Mouse (Mus musculus): Measurements from ENCODE around the gene Snrpe. TPM values are rescaled to one million over a fixed set of nuclear protein-coding genes. Genes with fewer than 3 reads are reported as not detected.

Snrpe gene
- polyA plus RNA-seq (2016; fragmentation: Nextera tagmentation; extraction: Ambion mirVana) = 840 and 861 TPM in 2 replicates

DNA sequence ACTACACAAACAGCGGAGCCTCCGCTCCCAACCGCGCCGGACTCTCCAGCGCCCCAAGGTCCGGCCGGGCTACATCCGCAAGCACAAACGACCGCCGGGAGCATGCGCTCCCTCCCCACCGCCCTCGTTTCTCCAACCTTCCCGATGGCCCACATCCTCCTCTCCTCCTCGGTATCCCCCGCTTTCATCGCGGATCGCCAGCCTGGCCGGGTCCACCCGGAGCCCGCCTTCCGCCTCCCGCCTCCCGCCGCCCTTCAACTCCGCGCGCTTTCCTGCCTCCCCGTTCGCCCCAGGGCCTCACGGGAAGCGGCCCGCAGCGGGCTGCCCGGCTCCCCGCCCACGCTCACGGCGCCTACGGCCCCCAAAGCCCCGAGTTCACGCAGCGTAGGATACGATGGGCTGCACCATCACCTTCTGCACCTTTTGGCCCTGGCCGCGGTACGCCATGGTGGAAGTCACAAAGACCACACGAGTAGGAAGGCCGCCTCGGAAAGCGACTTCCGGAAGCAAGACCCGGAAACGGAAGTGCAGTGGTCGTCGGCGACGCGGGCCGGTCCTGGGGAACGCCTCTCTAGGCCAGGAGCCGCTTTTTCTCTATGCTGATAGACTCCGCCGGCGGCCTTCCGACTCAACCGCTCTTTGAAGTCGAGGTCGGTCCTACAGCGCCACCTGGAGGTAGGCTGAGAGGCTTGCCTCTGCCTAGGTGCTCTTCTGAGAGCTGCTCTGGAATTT, at the start of gene Snrpe:
Gene Snrpe (minus strand): TSS at position 521 of the 732 bp plus-strand sequence.
- ATAC-seq (ENCODE audit: insufficient number of reproducible peaks, insufficient read depth, low FRiP score, low TSS enrichment, low read depth) = peak; percentile 97
- WGBS = under 1% methylated on average over 73 of the region's 73 CpGs
- H3K4me2 ChIP-seq = peak within 1 kb of the TSS; percentile 72
- peak within 1 kb of the TSS; percentile 94 for H3K27ac ChIP-seq
- no peaks in the 10 kb centered on the region for H3K9me3 ChIP-seq
- H3K4me3 ChIP-seq (replicated peaks) = peak within 1 kb of the TSS; percentile 91
- H3K36me3 ChIP-seq = peaks cover 52% of the 10 kb centered on the region
- peak within 1 kb of the TSS; percentile 96 for H3K9ac ChIP-seq (replicated peaks)
- H3K27me3 ChIP-seq = no peaks in the 10 kb centered on the region
- H3K4me1 ChIP-seq (replicated peaks) = peaks cover 10% of the 10 kb centered on the region; the same call in 1 of the 2 replicates

DNA sequence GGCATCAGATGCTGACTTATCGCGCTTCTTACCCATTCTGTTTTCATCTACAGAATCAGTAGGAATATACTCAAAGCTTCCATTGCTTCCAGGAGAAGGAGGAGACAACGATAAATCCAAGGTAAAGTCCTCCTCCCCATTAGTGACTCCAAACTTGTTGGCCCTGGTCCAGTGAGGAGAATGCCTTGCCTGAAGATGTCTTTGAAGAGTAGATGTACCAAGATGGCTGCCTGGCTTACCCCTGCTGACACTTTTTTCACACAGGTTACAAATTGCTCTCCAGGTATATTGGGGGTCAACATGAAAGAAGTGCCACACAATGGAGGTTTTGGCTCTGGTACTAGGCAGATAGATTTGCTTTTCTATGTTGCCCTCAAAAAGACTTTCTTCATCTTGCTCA, 48.8 kb upstream of the Snrpe start:
- Histone ChIP-seq H3K27me3 (no peaks in the 10 kb centered on the region), H3K9me3 (no peaks in the 10 kb centered on the region), H3K27ac (no peak overlapping the region), H3K4me2 (peak overlapping the region; percentile 79), H3K9ac (replicated peaks) (no peak overlapping the region), H3K36me3 (peaks cover 28% of the 10 kb centered on the region), H3K4me3 (replicated peaks) (no peak overlapping the region), H3K4me1 (replicated peaks) (peaks cover 40% of the 10 kb centered on the region)
- WGBS = 91% methylated on average over 3 of the region's 3 CpGs
- ATAC-seq (ENCODE audit: insufficient number of reproducible peaks, insufficient read depth, low FRiP score, low TSS enrichment, low read depth) = no peak

DNA sequence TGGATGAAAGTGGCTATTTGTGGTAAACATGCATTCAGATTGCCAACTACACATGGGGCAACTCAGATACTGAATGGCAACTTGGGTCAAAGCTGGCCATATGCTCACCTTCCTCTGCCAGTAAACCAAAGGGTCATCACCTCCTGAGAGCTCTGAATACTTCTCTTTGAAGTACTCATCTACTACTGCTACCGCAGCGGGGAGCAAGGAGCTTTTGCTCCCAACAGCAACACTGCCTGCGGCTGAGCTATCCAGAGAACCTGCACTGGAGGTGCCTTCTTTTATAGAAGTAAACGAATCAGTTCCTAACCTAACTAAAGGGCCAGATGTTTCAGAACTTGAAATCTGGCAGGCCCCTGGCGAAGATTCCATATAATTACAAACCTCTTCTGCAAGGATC, 46.7 kb upstream of the Snrpe start:
- Histone ChIP-seq H3K27ac (no peak overlapping the region), H3K4me3 (replicated peaks) (no peak overlapping the region), H3K9ac (replicated peaks) (0 out of 2 replicates have a peak overlapping the region, but pooled peaks have one; percentile 12)

DNA sequence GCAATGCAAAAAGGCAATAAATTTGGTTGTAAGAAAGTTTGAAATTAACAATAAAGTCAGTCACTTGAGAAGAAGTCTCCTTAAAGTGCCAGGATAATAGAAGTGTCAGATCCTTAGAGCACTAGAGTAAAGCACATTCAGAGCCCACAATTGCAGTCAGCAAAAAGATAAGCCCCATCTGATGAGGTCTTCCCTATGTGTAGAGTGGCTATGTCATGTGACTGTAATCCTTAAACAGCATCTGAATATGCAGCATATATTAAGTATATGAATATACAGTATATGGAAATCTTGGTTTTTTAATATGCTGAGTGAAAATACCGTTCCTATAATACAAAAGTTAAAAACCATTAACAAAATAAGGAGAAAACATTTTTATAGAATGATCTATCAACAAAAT, 42.9 kb upstream of the Snrpe start:
- peaks cover 19% of the 10 kb centered on the region for H3K4me1 ChIP-seq (replicated peaks)
- no peak overlapping the region for H3K9ac ChIP-seq (replicated peaks)
- no peaks in the 10 kb centered on the region for H3K9me3 ChIP-seq
- 98% methylated on average over 1 of the region's 1 CpGs for WGBS
- ATAC-seq (ENCODE audit: insufficient number of reproducible peaks, insufficient read depth, low FRiP score, low TSS enrichment, low read depth) = no peak
- H3K27ac ChIP-seq = no peak overlapping the region
- peaks cover 49% of the 10 kb centered on the region for H3K36me3 ChIP-seq
- no peak overlapping the region for H3K4me2 ChIP-seq
- H3K27me3 ChIP-seq = no peaks in the 10 kb centered on the region
- no peak overlapping the region for H3K4me3 ChIP-seq (replicated peaks)

More for the DNA sequence above, 46.7 kb upstream of the Snrpe start:
- peaks cover 40% of the 10 kb centered on the region for H3K4me1 ChIP-seq (replicated peaks)
- no peaks in the 10 kb centered on the region for H3K9me3 ChIP-seq
- no peak for ATAC-seq (ENCODE audit: insufficient number of reproducible peaks, insufficient read depth, low FRiP score, low TSS enrichment, low read depth)
- H3K27me3 ChIP-seq = no peaks in the 10 kb centered on the region
- WGBS = 29% methylated on average over 5 of the region's 5 CpGs
- peak overlapping the region; percentile 22; the same call in 1 of the 2 replicates for H3K4me2 ChIP-seq
- H3K36me3 ChIP-seq = peaks cover 43% of the 10 kb centered on the region

DNA sequence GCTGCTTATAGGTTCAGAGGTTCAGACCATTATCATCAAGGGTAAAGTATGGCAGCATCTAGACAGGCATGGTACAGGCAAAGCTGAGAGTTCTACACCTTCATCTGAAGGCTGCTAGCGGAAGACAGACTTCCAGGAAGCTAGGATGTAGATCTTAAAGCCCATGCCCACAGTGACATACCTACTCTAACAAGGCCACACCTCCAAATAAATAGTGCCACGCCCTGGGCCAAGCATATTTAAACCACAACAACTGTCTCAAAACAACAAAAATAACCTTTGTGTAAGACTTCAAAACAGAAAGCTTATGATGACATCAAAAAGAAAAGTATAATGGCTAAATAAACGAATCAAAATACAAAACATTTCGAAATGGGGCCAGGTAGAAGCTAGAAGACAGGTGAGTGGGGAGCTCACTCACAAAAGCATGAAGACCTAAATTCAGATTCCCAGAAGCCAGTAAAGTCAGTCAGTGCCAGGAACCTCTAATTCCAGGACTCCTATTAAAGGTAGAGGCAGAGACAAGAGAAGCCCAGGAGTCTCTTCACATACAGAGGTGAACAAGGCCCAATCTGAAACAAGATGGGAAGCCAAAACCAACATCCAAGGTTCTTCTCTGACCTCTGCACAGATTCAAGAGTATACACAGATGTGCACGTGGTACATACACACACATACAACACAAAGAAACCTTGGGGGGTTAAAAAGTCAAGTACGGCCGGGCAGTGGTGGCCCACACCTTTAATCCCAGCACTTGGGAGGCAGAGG, 40.4 kb upstream of the Snrpe start:
- WGBS = 96% methylated on average over 7 of the region's 7 CpGs
- H3K9ac ChIP-seq (replicated peaks) = no peak overlapping the region
- no peaks in the 10 kb centered on the region for H3K27me3 ChIP-seq
- no peak overlapping the region for H3K4me2 ChIP-seq
- ATAC-seq (ENCODE audit: insufficient number of reproducible peaks, insufficient read depth, low FRiP score, low TSS enrichment, low read depth) = no peak
- H3K36me3 ChIP-seq = peaks cover 62% of the 10 kb centered on the region
- H3K9me3 ChIP-seq = no peaks in the 10 kb centered on the region
- no peaks in the 10 kb centered on the region for H3K4me1 ChIP-seq (replicated peaks)
- no peak overlapping the region for H3K27ac ChIP-seq
- no peak overlapping the region for H3K4me3 ChIP-seq (replicated peaks)

DNA sequence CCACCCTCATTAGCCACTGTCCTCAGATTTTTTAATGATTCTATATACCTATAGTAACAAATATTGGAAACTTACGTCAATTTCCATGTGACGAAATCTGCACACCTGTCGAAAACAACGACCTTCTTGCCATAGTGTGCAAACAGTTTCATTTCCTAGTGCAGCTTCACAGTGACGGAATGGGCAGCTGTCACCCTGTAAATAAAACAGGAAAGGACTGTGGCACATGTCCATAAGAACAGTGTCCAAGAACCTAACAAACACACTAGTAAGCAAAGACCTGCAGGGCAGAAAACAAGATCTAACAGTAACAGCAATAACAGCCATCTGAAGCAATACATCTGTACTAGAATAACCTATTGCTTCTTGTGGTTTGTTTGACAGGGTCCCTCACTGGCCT, 35.6 kb upstream of the Snrpe start:
- no peak overlapping the region for H3K9ac ChIP-seq (replicated peaks)
- H3K4me3 ChIP-seq (replicated peaks) = no peak overlapping the region
- WGBS = 88% methylated on average over 5 of the region's 5 CpGs
- H3K36me3 ChIP-seq = peaks cover 80% of the 10 kb centered on the region
- no peaks in the 10 kb centered on the region for H3K4me1 ChIP-seq (replicated peaks)
- H3K27me3 ChIP-seq = no peaks in the 10 kb centered on the region
- H3K4me2 ChIP-seq = no peak overlapping the region
- H3K27ac ChIP-seq = no peak overlapping the region
- ATAC-seq (ENCODE audit: insufficient number of reproducible peaks, insufficient read depth, low FRiP score, low TSS enrichment, low read depth) = no peak
- no peaks in the 10 kb centered on the region for H3K9me3 ChIP-seq

DNA sequence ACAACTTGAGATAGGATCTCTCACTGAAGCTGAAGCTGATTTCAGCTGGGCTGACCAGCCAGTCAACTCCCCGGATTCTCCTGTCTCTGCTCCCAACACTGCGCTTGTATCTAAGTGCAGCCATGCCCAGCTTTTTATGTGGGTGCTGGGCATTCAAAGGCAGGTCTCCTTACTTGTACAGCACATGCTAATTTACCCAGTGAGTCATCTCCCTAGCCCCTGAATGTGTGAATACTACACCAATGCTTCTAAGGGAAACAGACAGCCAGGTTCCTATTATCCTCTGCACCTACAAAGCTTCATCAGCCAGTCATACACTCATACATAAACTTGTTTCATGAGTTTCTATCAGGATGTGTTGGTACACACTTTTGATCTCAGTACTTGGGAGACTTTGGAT, 31.1 kb upstream of the Snrpe start:
- WGBS = 95% methylated on average over 2 of the region's 2 CpGs
- peaks cover 97% of the 10 kb centered on the region for H3K36me3 ChIP-seq
- H3K27ac ChIP-seq = no peak overlapping the region
- H3K27me3 ChIP-seq = no peaks in the 10 kb centered on the region
- H3K9ac ChIP-seq (replicated peaks) = no peak overlapping the region
- no peak overlapping the region for H3K4me3 ChIP-seq (replicated peaks)
- no peak for ATAC-seq (ENCODE audit: insufficient number of reproducible peaks, insufficient read depth, low FRiP score, low TSS enrichment, low read depth)
- no peaks in the 10 kb centered on the region for H3K4me1 ChIP-seq (replicated peaks)
- no peaks in the 10 kb centered on the region for H3K9me3 ChIP-seq
- H3K4me2 ChIP-seq = no peak overlapping the region

DNA sequence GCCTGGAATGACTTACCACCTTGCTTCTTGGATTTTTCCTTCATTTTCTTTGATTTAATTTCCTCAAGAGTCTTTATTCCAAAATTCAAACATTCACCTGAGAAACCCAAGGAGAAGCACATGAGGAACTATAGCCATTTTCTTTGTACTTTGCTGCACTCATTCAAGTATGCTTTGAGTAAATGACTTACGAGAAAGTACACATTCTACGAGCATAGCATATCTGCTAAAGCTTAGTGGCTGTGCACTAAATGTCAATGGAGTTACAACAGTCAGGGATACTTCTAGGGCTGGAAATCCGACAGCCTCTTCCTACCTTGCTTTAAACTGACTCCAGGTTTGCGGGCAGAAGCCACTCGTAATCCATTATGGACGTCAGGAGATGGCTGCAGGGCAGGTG, 28.4 kb upstream of the Snrpe start:
- H3K9me3 ChIP-seq = no peaks in the 10 kb centered on the region
- H3K9ac ChIP-seq (replicated peaks) = no peak overlapping the region
- no peaks in the 10 kb centered on the region for H3K4me1 ChIP-seq (replicated peaks)
- H3K27ac ChIP-seq = no peak overlapping the region
- H3K4me2 ChIP-seq = no peak overlapping the region
- WGBS = 90% methylated on average over 6 of the region's 6 CpGs
- H3K4me3 ChIP-seq (replicated peaks) = no peak overlapping the region
- ATAC-seq (ENCODE audit: insufficient number of reproducible peaks, insufficient read depth, low FRiP score, low TSS enrichment, low read depth) = no peak
- no peaks in the 10 kb centered on the region for H3K27me3 ChIP-seq
- peaks cover 98% of the 10 kb centered on the region for H3K36me3 ChIP-seq

DNA sequence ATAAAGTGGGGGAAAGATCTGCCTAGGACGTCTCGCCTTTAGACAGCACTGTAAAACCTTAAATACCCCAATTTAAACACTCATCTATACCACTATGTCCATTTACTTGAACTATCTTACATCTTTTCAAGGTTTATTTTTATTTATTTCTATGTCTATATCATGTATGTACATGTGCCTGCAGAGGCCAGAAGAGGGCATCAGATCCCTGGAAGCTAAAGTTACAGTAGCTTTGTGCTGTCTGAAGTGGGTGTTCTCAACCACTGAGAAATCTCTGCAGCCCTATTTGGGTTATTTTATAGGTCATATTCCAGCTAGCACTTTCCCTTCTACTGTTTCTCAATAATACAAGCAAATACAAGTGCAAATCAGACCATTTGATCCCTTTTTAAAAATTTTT, 22.1 kb upstream of the Snrpe start:
- H3K36me3 ChIP-seq = peaks cover 95% of the 10 kb centered on the region
- WGBS = 84% methylated on average over 2 of the region's 2 CpGs

DNA sequence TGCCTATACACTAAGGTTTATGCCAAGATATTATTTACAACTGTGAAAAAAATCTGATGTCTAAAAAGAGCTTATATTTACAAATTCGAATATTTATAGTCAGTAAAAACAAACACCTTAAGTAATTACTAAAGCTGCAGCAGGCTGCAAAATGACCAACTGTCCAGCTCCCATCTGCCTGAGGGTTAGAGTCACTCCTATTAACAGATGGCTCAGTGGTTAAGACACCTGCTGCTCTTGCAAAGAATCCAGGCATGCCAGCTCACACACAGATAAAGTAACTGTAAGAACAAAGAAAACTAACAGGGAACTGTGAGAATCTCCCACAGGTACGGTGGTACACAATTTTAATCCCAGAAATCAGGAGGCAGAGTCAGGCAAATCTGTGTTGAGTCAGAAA, 15.0 kb upstream of the Snrpe start:
- 79% methylated on average over 2 of the region's 2 CpGs for WGBS

More for the DNA sequence above, 22.1 kb upstream of the Snrpe start:
- Histone ChIP-seq H3K4me1 (replicated peaks) (no peaks in the 10 kb centered on the region), H3K9ac (replicated peaks) (no peak overlapping the region), H3K4me2 (no peak overlapping the region), H3K9me3 (no peaks in the 10 kb centered on the region), H3K27me3 (no peaks in the 10 kb centered on the region), H3K4me3 (replicated peaks) (no peak overlapping the region), H3K27ac (no peak overlapping the region)
- no peak for ATAC-seq (ENCODE audit: insufficient number of reproducible peaks, insufficient read depth, low FRiP score, low TSS enrichment, low read depth)

DNA sequence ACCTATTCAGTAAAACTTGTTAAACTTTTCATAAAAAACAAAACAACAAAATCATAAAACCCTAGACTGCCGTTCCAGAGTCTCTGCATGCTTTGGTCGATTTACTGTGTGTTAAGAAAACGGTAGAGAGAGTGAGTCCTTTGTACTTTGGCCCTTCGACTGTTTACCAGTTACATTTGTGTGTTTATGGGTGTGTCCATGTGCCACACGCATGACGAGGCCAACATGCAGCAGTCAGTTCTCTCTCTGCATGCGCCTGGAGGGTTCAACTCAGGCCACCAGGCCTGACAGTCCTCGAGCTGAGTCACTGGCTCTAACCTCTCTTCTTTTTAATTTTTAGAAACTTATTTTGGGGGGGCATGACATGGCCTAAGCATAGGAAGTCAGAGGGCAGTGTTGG, 8.2 kb upstream of the Snrpe start:
- no peak overlapping the region for H3K9ac ChIP-seq (replicated peaks)
- no peak for ATAC-seq (ENCODE audit: insufficient number of reproducible peaks, insufficient read depth, low FRiP score, low TSS enrichment, low read depth)
- no peak overlapping the region for H3K27ac ChIP-seq
- no peaks in the 10 kb centered on the region for H3K9me3 ChIP-seq
- H3K4me1 ChIP-seq (replicated peaks) = no peaks in the 10 kb centered on the region
- no peaks in the 10 kb centered on the region for H3K27me3 ChIP-seq
- 83% methylated on average over 8 of the region's 8 CpGs for whole genome bisulfite sequencing
- no peak overlapping the region for H3K4me3 ChIP-seq (replicated peaks)
- peaks cover 76% of the 10 kb centered on the region for H3K36me3 ChIP-seq
- no peak overlapping the region for H3K4me2 ChIP-seq

More for the DNA sequence above, 15.0 kb upstream of the Snrpe start:
- Histone ChIP-seq H3K4me1 (replicated peaks) (no peaks in the 10 kb centered on the region), H3K4me2 (no peak overlapping the region), H3K36me3 (peaks cover 95% of the 10 kb centered on the region), H3K9me3 (no peaks in the 10 kb centered on the region), H3K27ac (no peak overlapping the region), H3K4me3 (replicated peaks) (no peak overlapping the region), H3K9ac (replicated peaks) (no peak overlapping the region), H3K27me3 (no peaks in the 10 kb centered on the region)
- no peak for ATAC-seq (ENCODE audit: insufficient number of reproducible peaks, insufficient read depth, low FRiP score, low TSS enrichment, low read depth)

All from limb, embryonic 12.5 days (tissue).